ENCODE assay signal across 13 mouse cellular contexts in genomic region chr3:145922971-145923370, GRCm38 (mm10). TPM values are rescaled to one million over a fixed set of nuclear protein-coding genes. Genes with fewer than 3 reads are reported as not detected.
DNase-seq lines count a peak whose midpoint lies in the region; ATAC-seq and TF ChIP-seq lines count a peak whose summit lies in the region.
"Had no signal": no experiment of that assay in that cellular context is flagged by ENCODE, and none has a peak within 500 bp of the region (broad histone marks: within the 10 kb centered on the region; RNA-seq: fewer than 3 reads in every experiment).

No protein-coding gene starts in this region.

- no peak overlapping the region for H3K9ac ChIP-seq in lung, embryonic 14.5 days
- H3K9ac ChIP-seq in embryonic facial prominence, embryonic 13.5 days = no peak overlapping the region
- H3K9ac ChIP-seq in liver, embryonic 15.5 days = no peak overlapping the region
- no peak overlapping the region for H3K9ac ChIP-seq in forebrain, embryonic 14.5 days (ENCODE audit: low read length)
- H3K9ac ChIP-seq: forebrain, embryonic 15.5 days; midbrain, embryonic 13.5 days had no signal

- H3K4me1 ChIP-seq in lung, embryonic 14.5 days (ENCODE audit: insufficient read depth) = peaks cover 9% of the 10 kb centered on the region; the same call in 1 of the 2 replicates
- peaks cover 16% of the 10 kb centered on the region for H3K4me1 ChIP-seq in embryonic facial prominence, embryonic 13.5 days
- peaks cover 34% of the 10 kb centered on the region for H3K4me1 ChIP-seq in liver, embryonic 15.5 days (replicated peaks)
- peaks cover 9% of the 10 kb centered on the region for H3K4me1 ChIP-seq in forebrain, embryonic 14.5 days (ENCODE audit: control insufficient read depth, insufficient read depth, low read length)

- intact Hi-C loops in gastrocnemius, adult 2 months (cut with DNase I) = no loop called here

- no peak for ATAC-seq in lung, embryonic 14.5 days (ENCODE audit: insufficient read depth)
- ATAC-seq in embryonic facial prominence, embryonic 13.5 days (ENCODE audit: insufficient number of reproducible peaks, insufficient read depth, low FRiP score, low TSS enrichment, low read depth) = no peak
- no peak for ATAC-seq in liver, embryonic 15.5 days (ENCODE audit: insufficient read depth)
- ATAC-seq in forebrain, embryonic 14.5 days = no peak

- peaks cover 5% of the 10 kb centered on the region; the same call in 1 of the 2 replicates for H3K36me3 ChIP-seq in lung, embryonic 14.5 days (ENCODE audit: insufficient read depth)
- peaks cover 4% of the 10 kb centered on the region for H3K36me3 ChIP-seq in embryonic facial prominence, embryonic 13.5 days
- H3K36me3 ChIP-seq in liver, embryonic 15.5 days (replicated peaks) = peaks cover 5% of the 10 kb centered on the region
- peaks cover 3% of the 10 kb centered on the region; the same call in 1 of the 2 replicates for H3K36me3 ChIP-seq in forebrain, embryonic 14.5 days (ENCODE audit: control insufficient read depth, insufficient read depth, low read length)
- H3K36me3 ChIP-seq: forebrain, embryonic 15.5 days had no signal

- 26% methylated on average over 3 of the region's 3 CpGs for WGBS in lung, embryonic 14.5 days
- WGBS in embryonic facial prominence, embryonic 13.5 days = 73% methylated on average over 3 of the region's 3 CpGs
- WGBS in liver, embryonic 15.5 days (ENCODE audit: insufficient replicate concordance) = 45% methylated on average over 3 of the region's 3 CpGs
- WGBS in forebrain, embryonic 14.5 days = 79% methylated on average over 3 of the region's 3 CpGs

- H3K9me3 ChIP-seq in lung, embryonic 14.5 days (ENCODE audit: low read depth, low read length) = 0 out of 2 replicates have a peak, but pooled peaks cover 5% of the 10 kb centered on the region
- 0 out of 2 replicates have a peak, but pooled peaks cover 10% of the 10 kb centered on the region for H3K9me3 ChIP-seq in embryonic facial prominence, embryonic 13.5 days
- no peaks in the 10 kb centered on the region for H3K9me3 ChIP-seq in liver, embryonic 15.5 days (replicated peaks)
- no peaks in the 10 kb centered on the region for H3K9me3 ChIP-seq in forebrain, embryonic 14.5 days (replicated peaks; ENCODE audit: control insufficient read depth, low read length)
- H3K9me3 ChIP-seq: forebrain, embryonic 15.5 days; midbrain, embryonic 13.5 days had no signal

- H3K4me3 ChIP-seq in gastrocnemius, adult 2 months = no peak overlapping the region
- H3K4me3 ChIP-seq in lung, embryonic 14.5 days (ENCODE audit: low read depth, low read length) = no peak overlapping the region
- H3K4me3 ChIP-seq in embryonic facial prominence, embryonic 13.5 days = no peak overlapping the region
- H3K4me3 ChIP-seq in liver, embryonic 15.5 days (replicated peaks) = no peak overlapping the region
- no peak overlapping the region for H3K4me3 ChIP-seq in forebrain, embryonic 14.5 days (ENCODE audit: low read depth, low read length)

- no peaks in the 10 kb centered on the region for H3K27me3 ChIP-seq in lung, embryonic 14.5 days (ENCODE audit: insufficient read depth, low read length)
- H3K27me3 ChIP-seq in embryonic facial prominence, embryonic 13.5 days = no peaks in the 10 kb centered on the region
- no peaks in the 10 kb centered on the region for H3K27me3 ChIP-seq in liver, embryonic 15.5 days
- H3K27me3 ChIP-seq in forebrain, embryonic 14.5 days (replicated peaks; ENCODE audit: control insufficient read depth, insufficient read depth, low read length) = no peaks in the 10 kb centered on the region
- H3K27me3 ChIP-seq: forebrain, embryonic 15.5 days; midbrain, embryonic 13.5 days; Patski had no signal

- TF ChIP-seq CTCF in gastrocnemius, adult 2 months (IDR thresholded peaks at IDR 0.05) = no peak
- TF ChIP-seq CTCF in lung, embryonic 14.5 days (IDR thresholded peaks at IDR 0.05; ENCODE audit: low read depth) = no peak

- H3K4me2 ChIP-seq in lung, embryonic 14.5 days = peak overlapping the region; percentile 66
- H3K4me2 ChIP-seq in embryonic facial prominence, embryonic 13.5 days = no peak overlapping the region
- peak overlapping the region; percentile 78 for H3K4me2 ChIP-seq in liver, embryonic 15.5 days
- H3K4me2 ChIP-seq in forebrain, embryonic 14.5 days (ENCODE audit: low read length) = no peak overlapping the region

- no peak for DNase-seq in gastrocnemius, adult 2 months
- DNase-seq in gastrocnemius, postnatal 10 days = no peak
- DNase-seq in lung, embryonic 14.5 days = no peak
- DNase-seq in lung, adult 18-20 months = no peak
- DNase-seq in forebrain, embryonic 14.5 days (ENCODE audit: low spot score) = no peak
- no peak for DNase-seq in urinary bladder, postnatal 4 days (ENCODE audit: low spot score in 2 of 2)
- DNase-seq: adrenal gland, adult 2 months; B cell, adult 2 months had no signal

- peak overlapping the region; percentile 89 for H3K27ac ChIP-seq in gastrocnemius, adult 2 months
- no peak overlapping the region for H3K27ac ChIP-seq in lung, embryonic 14.5 days (ENCODE audit: low read depth)
- peak overlapping the region; percentile 93; the same call in 1 of the 2 replicates for H3K27ac ChIP-seq in embryonic facial prominence, embryonic 13.5 days
- H3K27ac ChIP-seq in liver, embryonic 15.5 days (replicated peaks) = 0 out of 2 replicates have a peak overlapping the region, but pooled peaks have one; percentile 86
- H3K27ac ChIP-seq in forebrain, embryonic 14.5 days (ENCODE audit: low read depth, low read length) = no peak overlapping the region
- H3K27ac ChIP-seq: midbrain, embryonic 13.5 days had no signal

RNA-seq across cellular contexts. Expression of gene Bcl10, which starts 0.4 kb away (rescaled TPM):
- 1 to 10 TPM; 9.6 to 9.8 TPM for total RNA-seq in gastrocnemius, adult 2 months (2021)
- 10 to 100 TPM; 17.3 to 17.4 TPM for total RNA-seq in gastrocnemius, postnatal 10 days (2021)
- polyA plus RNA-seq in lung, embryonic 14.5 days (2014; fragmentation: Nextera tagmentation; extraction: Ambion mirVana) = 50.6 and 50.7 TPM in 2 replicates
- polyA plus RNA-seq in embryonic facial prominence, embryonic 13.5 days (2015; fragmentation: Nextera tagmentation; extraction: Ambion mirVana) = 47.0 and 50.4 TPM in 2 replicates
- 18.3 and 18.6 TPM in 2 replicates for polyA plus RNA-seq in liver, embryonic 15.5 days (2015; fragmentation: Nextera tagmentation; extraction: Ambion mirVana)
- 41.7 and 50.4 TPM in 2 replicates for polyA plus RNA-seq in forebrain, embryonic 14.5 days (2014; fragmentation: Nextera tagmentation; extraction: Ambion mirVana)

RNA-seq across cellular contexts. Expression of gene 2410004B18Rik, which starts 14.8 kb away (rescaled TPM):
- total RNA-seq in gastrocnemius, adult 2 months (2021) = 10 to 100 TPM; 18.2 to 19.6 TPM
- 10 to 100 TPM; 13.8 to 14.0 TPM for total RNA-seq in gastrocnemius, postnatal 10 days (2021)
- polyA plus RNA-seq in lung, embryonic 14.5 days (2014; fragmentation: Nextera tagmentation; extraction: Ambion mirVana) = 50.7 and 52.7 TPM in 2 replicates
- 50.7 and 61.1 TPM in 2 replicates for polyA plus RNA-seq in embryonic facial prominence, embryonic 13.5 days (2015; fragmentation: Nextera tagmentation; extraction: Ambion mirVana)
- 14.0 and 14.6 TPM in 2 replicates for polyA plus RNA-seq in liver, embryonic 15.5 days (2015; fragmentation: Nextera tagmentation; extraction: Ambion mirVana)
- polyA plus RNA-seq in forebrain, embryonic 14.5 days (2014; fragmentation: Nextera tagmentation; extraction: Ambion mirVana) = 76.4 and 83.3 TPM in 2 replicates

Comparison
In these comparisons a context has a peak if more than half of its experiments do, and no peak if none do; other contexts are left out.
1. H3K27ac ChIP-seq: peak in gastrocnemius, adult 2 months (single experiment), embryonic facial prominence, embryonic 13.5 days (single experiment) and liver, embryonic 15.5 days (single experiment); none in lung, embryonic 14.5 days (single experiment) and forebrain, embryonic 14.5 days (single experiment).
2. H3K4me2 ChIP-seq: peak in lung, embryonic 14.5 days (single experiment) and liver, embryonic 15.5 days (single experiment); none in embryonic facial prominence, embryonic 13.5 days (single experiment) and forebrain, embryonic 14.5 days (single experiment).